Mouse (Mus musculus) intestine, embryonic 16.5 days (tissue): ENCODE measurements at regions not wholly inside any gene's neighbourhood (a gene's known extent, or its start where the extent isn't known, plus 50 kb on each side); places are given as distances from the start of the nearest gene placed in this dataset.
A peak's percentile ranks its signal among the peaks of the same experiment; 100 is the strongest.

Experiments used
- ATAC-seq: fragments of 200-750 bp; cut with Nextera tagmentation; 2 replicates; pipeline ENCODE4 v1.8.0; 2017; ENCODE audit warnings: moderate TSS enrichment, moderate library complexity
- H3K27ac ChIP-seq: fragments of 300-500 bp; sonication (generic); 2 replicates; pipeline ENCODE4 v1.5.1; 2014; ENCODE audit warnings: mild to moderate bottlenecking, low read length
- H3K27me3 ChIP-seq: fragments of 300-500 bp; sonication (generic); replicated peaks from 2 replicates; pipeline ENCODE4 v1.6.1; 2014; ENCODE audit warnings: low read length, control low read depth, mixed read lengths; ENCODE audit not compliant: control insufficient read depth, insufficient read depth
- H3K36me3 ChIP-seq: fragments of 300-500 bp; sonication (generic); 2 replicates; pipeline ENCODE4 v1.6.1; 2014; ENCODE audit warnings: low read length, control low read depth; ENCODE audit not compliant: control insufficient read depth, insufficient read depth
- H3K4me1 ChIP-seq: fragments of 300-500 bp; sonication (generic); 2 replicates; pipeline ENCODE4 v1.6.1; 2014; ENCODE audit warnings: low read length, control low read depth, mixed read lengths; ENCODE audit not compliant: control insufficient read depth, insufficient read depth
- H3K4me2 ChIP-seq: fragments of 300-500 bp; sonication (generic); 2 replicates; pipeline ENCODE4 v1.6.1; 2014; ENCODE audit warnings: low read depth, low read length, control low read depth
- H3K4me3 ChIP-seq: fragments of 300-500 bp; sonication (generic); 2 replicates; pipeline ENCODE4 v1.5.1; 2014; ENCODE audit warnings: mild to moderate bottlenecking, low read length
- H3K9ac ChIP-seq: fragments of 300-500 bp; sonication (generic); 2 replicates; pipeline ENCODE4 v1.6.1; 2014; ENCODE audit warnings: low read depth, low read length
- H3K9me3 ChIP-seq: fragments of 300-500 bp; sonication (generic); 2 replicates; pipeline ENCODE4 v1.6.1; 2016; ENCODE audit warnings: low read length, control low read depth; ENCODE audit not compliant: control insufficient read depth
- WGBS: fragments of 180-500 bp; shearing (Covaris S2); extraction: QIAGEN DNeasy Blood & Tissue Kit; methylation state at CpG from one replicate; pipeline ENCODE4 v1.1.7; 2014; 5-methylcytosine and 5-hydroxymethylcytosine counted together

- H3K27ac ChIP-seq = peak overlapping the region; percentile 23
Observed at GRCm38 (mm10) chr17:45873996-45874395, 140.4 kb upstream of the 1600014C23Rik start.

GRCm38 (mm10) chr17:45873200-45873955 lies 139.7 kb upstream of the 1600014C23Rik start:
- peak overlapping the region; percentile 32 for H3K4me2 ChIP-seq
- ATAC-seq = peak; percentile 70
- H3K9ac ChIP-seq = no peak overlapping the region
- no peaks in the 10 kb centered on the region for H3K36me3 ChIP-seq
- WGBS = 11% methylated on average over 21 of the region's 21 CpGs
- H3K4me1 ChIP-seq = peaks cover 58% of the 10 kb centered on the region
- H3K9me3 ChIP-seq = no peaks in the 10 kb centered on the region
- H3K27ac ChIP-seq = peak overlapping the region; percentile 45
- no peak overlapping the region for H3K4me3 ChIP-seq
- no peaks in the 10 kb centered on the region for H3K27me3 ChIP-seq

More at GRCm38 (mm10) chr17:45873996-45874395, 140.4 kb upstream of the 1600014C23Rik start:
- H3K4me2 ChIP-seq = peak overlapping the region; percentile 32; the same call in 1 of the 2 replicates
- H3K27me3 ChIP-seq = no peaks in the 10 kb centered on the region
- WGBS = 21% methylated on average over 8 of the region's 8 CpGs
- H3K4me3 ChIP-seq = no peak overlapping the region
- no peaks in the 10 kb centered on the region for H3K9me3 ChIP-seq
- H3K36me3 ChIP-seq = no peaks in the 10 kb centered on the region
- no peak overlapping the region for H3K9ac ChIP-seq
- peaks cover 52% of the 10 kb centered on the region for H3K4me1 ChIP-seq
- ATAC-seq = no peak

- Histone ChIP-seq H3K9ac (peak overlapping the region; percentile 42), H3K9me3 (no peaks in the 10 kb centered on the region), H3K27me3 (no peaks in the 10 kb centered on the region), H3K36me3 (no peaks in the 10 kb centered on the region), H3K4me1 (peaks cover 67% of the 10 kb centered on the region), H3K4me2 (peak overlapping the region; percentile 37), H3K4me3 (no peak overlapping the region), H3K27ac (peak overlapping the region; percentile 55)
- peak; percentile 71 for ATAC-seq
- 34% methylated on average over 22 of the region's 22 CpGs for WGBS
Observed at GRCm38 (mm10) chr17:45871666-45872653, 138.3 kb upstream of the 1600014C23Rik start.

DNA sequence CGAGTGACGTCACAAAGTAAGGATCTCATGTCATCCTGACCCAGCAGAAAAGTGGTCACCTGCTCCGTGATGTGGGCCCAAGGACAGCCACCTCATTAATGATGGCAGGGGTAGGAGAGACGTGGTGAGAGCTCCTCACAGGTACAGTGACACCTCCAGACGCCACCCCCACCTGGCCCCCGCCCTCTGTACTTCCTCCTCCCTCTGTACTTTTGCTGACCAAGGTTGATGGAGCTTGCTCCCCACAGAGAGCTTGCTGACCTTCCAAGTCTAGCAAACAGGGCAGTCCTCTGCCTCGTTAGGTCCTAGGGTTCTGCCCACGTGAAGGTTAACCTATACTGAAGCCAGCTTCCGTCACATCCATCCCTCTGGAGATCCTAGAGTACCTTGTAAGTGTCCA lies 137.4 kb upstream of the 1600014C23Rik start:
- no peak overlapping the region for H3K27ac ChIP-seq
- no peak overlapping the region for H3K9ac ChIP-seq
- H3K4me1 ChIP-seq = peaks cover 68% of the 10 kb centered on the region
- no peaks in the 10 kb centered on the region for H3K9me3 ChIP-seq
- no peak for ATAC-seq
- no peaks in the 10 kb centered on the region for H3K27me3 ChIP-seq
- WGBS = 87% methylated on average over 9 of the region's 9 CpGs
- no peak overlapping the region for H3K4me2 ChIP-seq
- H3K4me3 ChIP-seq = no peak overlapping the region
- H3K36me3 ChIP-seq = no peaks in the 10 kb centered on the region

- Histone ChIP-seq H3K4me1 (peaks cover 73% of the 10 kb centered on the region), H3K9me3 (no peaks in the 10 kb centered on the region), H3K27ac (no peak overlapping the region; the same call in 1 of the 2 replicates), H3K9ac (no peak overlapping the region), H3K4me2 (no peak overlapping the region), H3K27me3 (no peaks in the 10 kb centered on the region), H3K4me3 (no peak overlapping the region), H3K36me3 (no peaks in the 10 kb centered on the region)
- no peak; the same call in 1 of the 2 replicates for ATAC-seq
- 45% methylated on average over 17 of the region's 17 CpGs for WGBS
Observed at GRCm38 (mm10) chr17:45869014-45869968, 135.6 kb upstream of the 1600014C23Rik start.

DNA sequence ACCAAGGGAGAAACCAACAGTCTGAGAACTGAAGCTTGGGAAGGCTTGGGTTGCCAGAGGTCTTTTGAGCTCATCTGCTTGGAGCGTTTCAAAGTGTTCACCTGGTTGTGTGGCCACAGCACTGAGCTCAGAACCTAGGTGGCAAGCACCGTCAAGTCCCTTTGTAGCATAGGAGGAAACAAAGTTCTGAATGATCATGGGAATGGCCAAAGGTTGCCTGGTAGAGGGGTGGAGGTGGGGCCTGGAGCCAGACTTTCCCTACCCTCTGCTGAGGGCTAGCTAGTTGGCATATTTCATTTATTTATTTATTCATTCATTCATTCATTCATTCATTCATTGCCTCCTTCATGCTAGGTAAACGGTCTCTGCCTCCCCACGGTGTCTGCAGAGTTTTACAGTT lies 134.9 kb upstream of the 1600014C23Rik start:
- WGBS = 75% methylated on average over 4 of the region's 4 CpGs
- no peaks in the 10 kb centered on the region for H3K36me3 ChIP-seq
- peak overlapping the region; percentile 29; the same call in 1 of the 2 replicates for H3K27ac ChIP-seq
- ATAC-seq = no peak
- peaks cover 72% of the 10 kb centered on the region for H3K4me1 ChIP-seq
- no peaks in the 10 kb centered on the region for H3K27me3 ChIP-seq
- H3K4me3 ChIP-seq = no peak overlapping the region
- no peaks in the 10 kb centered on the region for H3K9me3 ChIP-seq
- H3K9ac ChIP-seq = no peak overlapping the region
- no peak overlapping the region for H3K4me2 ChIP-seq

- WGBS = 65% methylated on average over 5 of the region's 5 CpGs
- peak overlapping the region; percentile 49; the same call in 1 of the 2 replicates for H3K27ac ChIP-seq
- no peaks in the 10 kb centered on the region for H3K36me3 ChIP-seq
Observed at GRCm38 (mm10) chr17:45867727-45868126, 134.1 kb upstream of the 1600014C23Rik start.

GRCm38 (mm10) chr17:45866876-45867652 lies 133.4 kb upstream of the 1600014C23Rik start:
- Histone ChIP-seq H3K4me1 (peaks cover 60% of the 10 kb centered on the region), H3K27ac (peak overlapping the region; percentile 49; the same call in 1 of the 2 replicates), H3K4me2 (no peak overlapping the region), H3K36me3 (no peaks in the 10 kb centered on the region), H3K9ac (no peak overlapping the region), H3K9me3 (no peaks in the 10 kb centered on the region), H3K4me3 (no peak overlapping the region), H3K27me3 (no peaks in the 10 kb centered on the region)
- ATAC-seq = no peak
- WGBS = 69% methylated on average over 15 of the region's 15 CpGs

More at GRCm38 (mm10) chr17:45867727-45868126, 134.1 kb upstream of the 1600014C23Rik start:
- no peak for ATAC-seq
- no peak overlapping the region for H3K9ac ChIP-seq
- H3K4me3 ChIP-seq = no peak overlapping the region
- peaks cover 65% of the 10 kb centered on the region for H3K4me1 ChIP-seq
- H3K4me2 ChIP-seq = no peak overlapping the region
- H3K9me3 ChIP-seq = no peaks in the 10 kb centered on the region
- H3K27me3 ChIP-seq = no peaks in the 10 kb centered on the region
